Mouse (Mus musculus) myocyte (in vitro differentiated cells): ENCODE data around the gene Gm11020. TPM values are rescaled to one million over a fixed set of nuclear protein-coding genes. Genes with fewer than 3 reads are reported as not detected.

ENCODE experiments used
- H3K27me3 ChIP-seq: one replicate; pipeline ENCODE4 v1.6.1; 2011; ENCODE audit not compliant: control insufficient read depth, insufficient read depth, insufficient read length
- H3K36me3 ChIP-seq: one replicate; pipeline ENCODE4 v1.6.1; 2011; ENCODE audit not compliant: control insufficient read depth, insufficient read depth
- H3K4me2 ChIP-seq: one replicate; pipeline ENCODE4 v1.6.1; 2011; ENCODE audit warnings: low read depth, control low read depth
- H3K4me3 ChIP-seq: one replicate; pipeline ENCODE4 v1.5.1; 2011; ENCODE audit warnings: mild to moderate bottlenecking, control low read depth, moderate library complexity
- H3K79me2 ChIP-seq: one replicate; pipeline ENCODE4 v1.6.1; 2011; ENCODE audit not compliant: control insufficient read depth, insufficient read depth
- H3ac ChIP-seq: one replicate; pipeline ENCODE4 v1.6.1; 2011; ENCODE audit not compliant: control insufficient read depth, insufficient read length
- CEBPB ChIP-seq: IDR thresholded peaks from 2 replicates; pipeline ENCODE4 v1.6.1; 2011; ENCODE audit warnings: mild to moderate bottlenecking, moderate library complexity; ENCODE audit not compliant: poor library complexity, insufficient read depth, severe bottlenecking
- E2F4 ChIP-seq: IDR thresholded peaks from one replicate; pipeline ENCODE4 v1.6.1; 2011; ENCODE audit warnings: mild to moderate bottlenecking, control low read depth, moderate library complexity; ENCODE audit not compliant: insufficient read depth
- MAX ChIP-seq: IDR thresholded peaks from one replicate; pipeline ENCODE4 v1.6.1; 2011; ENCODE audit warnings: low read depth, mild to moderate bottlenecking, control low read depth
- MYOD1 ChIP-seq, 3 experiments: IDR thresholded peaks; one replicate each; pipeline ENCODE4 v1.6.1; 2011; ENCODE audit warnings: control low read depth in 2 of 3, low read depth in 2 of 3, mild to moderate bottlenecking in 2 of 3, moderate library complexity in 1 of 3; ENCODE audit not compliant: insufficient read length in 2 of 3, control insufficient read depth in 1 of 3
- MYOG ChIP-seq, 3 experiments: IDR thresholded peaks; one replicate each; pipeline ENCODE4 v1.6.1; 2011; ENCODE audit warnings: control low read depth in 2 of 3, low read depth in 2 of 3, mild to moderate bottlenecking in 2 of 3; ENCODE audit not compliant: insufficient read length in 2 of 3, control insufficient read depth in 1 of 3, insufficient read depth in 1 of 3
- POLR2A ChIP-seq: IDR thresholded peaks from one replicate; pipeline ENCODE4 v1.6.1; 2011; ENCODE audit warnings: low read depth, mild to moderate bottlenecking, control low read depth, moderate library complexity; ENCODE audit not compliant: insufficient read length
- POLR2AphosphoS2 ChIP-seq: IDR thresholded peaks from one replicate; pipeline ENCODE4 v1.6.1; 2011; ENCODE audit warnings: low read depth, control low read depth; ENCODE audit not compliant: insufficient read length
- REST ChIP-seq: IDR thresholded peaks from one replicate; pipeline ENCODE4 v1.6.1; 2011; ENCODE audit warnings: mild to moderate bottlenecking, control low read depth, moderate library complexity; ENCODE audit not compliant: insufficient read depth, insufficient read length
- SRF ChIP-seq: IDR thresholded peaks from one replicate; pipeline ENCODE4 v1.6.1; 2011; ENCODE audit warnings: low read depth; ENCODE audit not compliant: control insufficient read depth, insufficient read length
- TCF12 ChIP-seq: IDR thresholded peaks from one replicate; pipeline ENCODE4 v1.6.1; 2011; ENCODE audit warnings: mild to moderate bottlenecking, control low read depth; ENCODE audit not compliant: poor library complexity, insufficient read depth, severe bottlenecking
- TCF3 ChIP-seq: IDR thresholded peaks from one replicate; pipeline ENCODE4 v1.6.1; 2011; ENCODE audit warnings: low read depth, control low read depth; ENCODE audit not compliant: insufficient read length
- USF1 ChIP-seq: IDR thresholded peaks from one replicate; pipeline ENCODE4 v1.6.1; 2011; ENCODE audit warnings: low read depth, mild to moderate bottlenecking, control low read depth, moderate library complexity
- polyA plus RNA-seq: library from polyadenylated mRNA; unstranded; fragments of >200 nt; fragmentation: generic; extraction: Trizol; gene quantifications from one replicate; pipeline ENCODE4 v1.2.1, GENCODE M21; 2012; ENCODE audit warnings: missing spikeins

The Gm11020 gene
- polyA plus RNA-seq, 1 experiment: not detected

- Histone ChIP-seq H3ac (peak overlapping the region; percentile 28), H3K4me3 (peak overlapping the region; percentile 68), H3K79me2 (no peaks in the 10 kb centered on the region), H3K4me2 (peak overlapping the region; percentile 73), H3K27me3 (no peaks in the 10 kb centered on the region), H3K36me3 (no peaks in the 10 kb centered on the region)
- TF ChIP-seq USF1: peak; percentile 87
- TF ChIP-seq POLR2A: peak; percentile 77
- TF ChIP-seq POLR2AphosphoS2: peak; percentile 83
- no peak for TF ChIP-seq TCF12
Measured at GRCm38 (mm10) chr8:104341106-104341561, 19.8 kb downstream of the Gm11020 start.

- H3K79me2 ChIP-seq: no peaks in the 10 kb centered on the region
- H3K4me3 ChIP-seq: peak overlapping the region; percentile 68
- peak overlapping the region; percentile 73 for H3K4me2 ChIP-seq
- no peak for TF ChIP-seq POLR2AphosphoS2
- no peak for TF ChIP-seq TCF3
- no peak for TF ChIP-seq SRF
- TF ChIP-seq REST: no peak
- TF ChIP-seq TCF12: no peak
- TF ChIP-seq POLR2A: no peak
- no peak for TF ChIP-seq MYOD1 (IDR thresholded peaks at IDR 0.05; ENCODE audit: control insufficient read depth in 1 of 3, insufficient read length in 2 of 3, low read depth in 2 of 3)
- TF ChIP-seq MYOG (IDR thresholded peaks at IDR 0.05; ENCODE audit: control insufficient read depth in 1 of 3, insufficient read depth in 1 of 3, insufficient read length in 2 of 3, low read depth in 2 of 3): no peak
- TF ChIP-seq MAX: no peak
- no peak for TF ChIP-seq E2F4
- no peak for TF ChIP-seq USF1
- no peak for TF ChIP-seq CEBPB
- H3K36me3 ChIP-seq: no peaks in the 10 kb centered on the region
- H3K27me3 ChIP-seq: no peaks in the 10 kb centered on the region
- peak overlapping the region; percentile 28 for H3ac ChIP-seq
Measured at GRCm38 (mm10) chr8:104341678-104342077, 20.3 kb downstream of the Gm11020 start.

- Histone ChIP-seq H3K4me2 (no peak overlapping the region), H3K4me3 (no peak overlapping the region), H3ac (no peak overlapping the region), H3K79me2 (no peaks in the 10 kb centered on the region), H3K36me3 (no peaks in the 10 kb centered on the region), H3K27me3 (no peaks in the 10 kb centered on the region)
- TF ChIP-seq MAX (no peak), MYOG (IDR thresholded peaks at IDR 0.05; ENCODE audit: control insufficient read depth in 1 of 3, insufficient read depth in 1 of 3, insufficient read length in 2 of 3, low read depth in 2 of 3) (no peak), CEBPB (no peak)
Measured at GRCm38 (mm10) chr8:104342426-104342825, 21.1 kb downstream of the Gm11020 start.

GRCm38 (mm10) chr8:104343957-104344356 is 22.6 kb downstream of the Gm11020 start:
- H3K79me2 ChIP-seq: no peaks in the 10 kb centered on the region
- no peaks in the 10 kb centered on the region for H3K36me3 ChIP-seq
- no peak overlapping the region for H3K4me3 ChIP-seq
- TF ChIP-seq TCF3 (no peak), POLR2A (peak; percentile 40), POLR2AphosphoS2 (peak; percentile 60)
- H3K4me2 ChIP-seq: no peak overlapping the region
- H3ac ChIP-seq: no peak overlapping the region
- H3K27me3 ChIP-seq: no peaks in the 10 kb centered on the region

GRCm38 (mm10) chr8:104344622-104345021 is 23.3 kb downstream of the Gm11020 start:
- H3K27me3 ChIP-seq: no peaks in the 10 kb centered on the region
- no peaks in the 10 kb centered on the region for H3K36me3 ChIP-seq
- no peak overlapping the region for H3K4me3 ChIP-seq
- no peaks in the 10 kb centered on the region for H3K79me2 ChIP-seq
- TF ChIP-seq MAX (no peak), MYOD1 (IDR thresholded peaks at IDR 0.05; ENCODE audit: control insufficient read depth in 1 of 3, insufficient read length in 2 of 3, low read depth in 2 of 3) (no peak), SRF (no peak), POLR2A (no peak), CEBPB (no peak), REST (no peak), POLR2AphosphoS2 (no peak)
- no peak overlapping the region for H3ac ChIP-seq
- H3K4me2 ChIP-seq: no peak overlapping the region

- Histone ChIP-seq H3K79me2 (no peaks in the 10 kb centered on the region), H3ac (no peak overlapping the region), H3K4me3 (no peak overlapping the region), H3K27me3 (no peaks in the 10 kb centered on the region), H3K4me2 (no peak overlapping the region), H3K36me3 (no peaks in the 10 kb centered on the region)
- no peak for TF ChIP-seq CEBPB
- TF ChIP-seq MYOD1 (IDR thresholded peaks at IDR 0.05; ENCODE audit: control insufficient read depth in 1 of 3, insufficient read length in 2 of 3, low read depth in 2 of 3): no peak
- TF ChIP-seq REST: no peak
- no peak for TF ChIP-seq TCF12
- no peak for TF ChIP-seq USF1
- no peak for TF ChIP-seq POLR2AphosphoS2
- TF ChIP-seq MYOG (IDR thresholded peaks at IDR 0.05; ENCODE audit: control insufficient read depth in 1 of 3, insufficient read depth in 1 of 3, insufficient read length in 2 of 3, low read depth in 2 of 3): no peak
- TF ChIP-seq TCF3: no peak
- TF ChIP-seq E2F4: no peak
- TF ChIP-seq SRF: no peak
- no peak for TF ChIP-seq MAX
- TF ChIP-seq POLR2A: no peak
Measured at GRCm38 (mm10) chr8:104346706-104347105, 25.3 kb downstream of the Gm11020 start.
